11 mouse cellular contexts compared by ENCODE assay signal in genomic region chr7:122012370-122012769, GRCm38 (mm10).
"Had no signal": no experiment of that assay in that cellular context is flagged by ENCODE, and none has a peak within 500 bp of the region (broad histone marks: within the 10 kb centered on the region; RNA-seq: fewer than 3 reads in every experiment).

No protein-coding gene starts in this region.

- ATAC-seq: lung, postnatal 0 days; midbrain, embryonic 13.5 days had no signal

- H3K4me3 ChIP-seq: limb, embryonic 13.5 days; midbrain, embryonic 13.5 days had no signal

- H3K4me2 ChIP-seq: limb, embryonic 13.5 days; midbrain, embryonic 13.5 days had no signal

- H3K27ac ChIP-seq: limb, embryonic 13.5 days; liver, embryonic 14.5 days; midbrain, embryonic 13.5 days had no signal

- H3K27me3 ChIP-seq: limb, embryonic 13.5 days; midbrain, embryonic 13.5 days had no signal

- DNase-seq: kidney, postnatal 14 days; left cerebral cortex, postnatal 4 days; lung, adult 2 months; lung, postnatal 36 days; right cerebral cortex, adult 18-20 months; right cerebral cortex, postnatal 25 days; thymus, postnatal 36 days had no signal

- H3K9me3 ChIP-seq: limb, embryonic 13.5 days; midbrain, embryonic 13.5 days had no signal

- H3K9ac ChIP-seq: limb, embryonic 13.5 days; liver, embryonic 14.5 days; midbrain, embryonic 13.5 days had no signal
